Mouse (Mus musculus) cerebellum, adult 8-10 months (tissue): ENCODE results near the gene Satb2.

Experiments
- DNase-seq: peaks from one replicate; pipeline ENCODE4 v3.0.0; 2022

Gene Satb2

DNA sequence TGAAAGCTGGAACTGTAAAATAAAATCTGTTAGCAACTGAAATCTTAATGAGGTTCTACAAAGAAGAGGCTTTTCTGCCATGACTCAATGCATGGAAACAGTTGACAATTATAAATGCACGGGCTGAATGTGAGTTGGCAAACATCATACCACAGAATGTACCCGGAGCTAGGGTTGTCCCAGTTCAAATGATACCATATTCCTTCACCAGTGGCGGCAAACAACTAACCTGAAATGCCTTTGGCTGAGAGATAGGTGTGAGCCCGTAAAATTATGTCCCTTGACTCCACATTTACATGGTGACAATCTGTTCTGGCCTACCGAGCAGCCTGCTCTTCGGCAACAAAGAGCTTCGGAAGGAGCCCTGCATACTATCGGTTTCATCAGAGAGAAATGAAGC, 58.0 kb downstream of the Satb2 start:
- no peak for DNase-seq

DNA sequence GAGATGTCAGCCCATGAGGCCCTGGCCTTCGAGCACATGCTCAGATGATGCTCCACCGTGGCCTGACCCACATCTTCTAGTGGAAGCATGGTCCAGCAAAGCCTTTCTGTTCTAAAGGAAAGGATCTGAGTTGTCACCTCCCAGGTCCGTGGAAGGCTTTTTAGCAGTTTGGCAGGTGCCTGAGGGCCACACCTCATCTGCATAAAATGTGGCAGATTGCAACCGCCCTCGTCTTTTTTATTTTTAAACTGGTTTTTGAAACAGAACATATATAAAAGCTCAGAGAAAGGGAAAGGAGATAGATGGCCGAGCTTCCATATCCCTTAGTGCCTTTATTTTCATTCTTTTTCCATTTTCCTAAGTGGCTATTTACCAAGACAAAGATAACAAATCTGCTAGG, 64.2 kb downstream of the Satb2 start:
- no peak for DNase-seq

DNA sequence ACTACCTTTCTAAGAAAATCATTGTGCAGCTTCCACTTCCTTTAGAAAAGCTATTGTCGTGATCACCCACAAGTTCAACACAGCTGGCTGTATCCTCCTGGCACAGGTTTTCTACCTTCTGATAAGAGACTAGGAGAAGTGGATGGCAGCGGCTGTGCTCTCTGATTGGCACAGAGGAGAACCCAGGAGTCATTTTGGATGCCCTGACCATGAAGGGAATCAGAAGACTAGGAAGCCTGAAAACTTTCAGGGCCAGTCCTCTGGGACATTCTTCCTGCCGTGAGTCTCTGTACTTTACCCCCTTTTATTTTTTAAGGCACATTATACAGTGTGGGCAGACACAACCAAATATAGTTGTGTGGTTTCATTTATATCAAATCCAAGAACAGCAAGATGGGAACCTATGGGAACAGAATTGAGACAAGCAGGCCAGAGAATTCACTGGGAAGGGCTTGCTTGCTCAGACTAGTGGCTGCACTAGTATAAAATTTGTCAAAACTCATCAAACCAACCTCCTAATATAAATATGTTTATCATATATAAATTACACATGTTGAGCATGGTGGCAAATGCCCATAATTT, 77.7 kb downstream of the Satb2 start:
- no peak for DNase-seq

DNA sequence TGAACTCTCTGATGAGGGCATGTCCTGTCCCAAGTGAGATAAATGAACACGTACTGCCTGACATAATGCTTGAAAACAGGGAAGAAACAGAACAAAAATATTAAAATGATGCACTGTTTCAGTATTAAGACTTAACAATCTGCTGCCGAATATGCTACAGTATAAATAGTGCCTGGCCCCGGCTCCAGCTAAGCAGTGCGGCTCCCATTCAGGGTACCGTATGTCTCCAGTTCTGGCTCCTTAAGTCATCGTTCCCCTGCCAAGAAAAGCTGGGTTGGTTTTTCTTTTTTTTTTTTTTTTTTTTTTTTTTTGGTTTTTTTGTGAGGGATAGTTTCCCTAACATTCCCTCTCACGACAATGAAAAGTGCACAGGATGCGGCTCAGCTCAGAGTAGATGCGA, 78.3 kb downstream of the Satb2 start:
- no peak for DNase-seq

DNA sequence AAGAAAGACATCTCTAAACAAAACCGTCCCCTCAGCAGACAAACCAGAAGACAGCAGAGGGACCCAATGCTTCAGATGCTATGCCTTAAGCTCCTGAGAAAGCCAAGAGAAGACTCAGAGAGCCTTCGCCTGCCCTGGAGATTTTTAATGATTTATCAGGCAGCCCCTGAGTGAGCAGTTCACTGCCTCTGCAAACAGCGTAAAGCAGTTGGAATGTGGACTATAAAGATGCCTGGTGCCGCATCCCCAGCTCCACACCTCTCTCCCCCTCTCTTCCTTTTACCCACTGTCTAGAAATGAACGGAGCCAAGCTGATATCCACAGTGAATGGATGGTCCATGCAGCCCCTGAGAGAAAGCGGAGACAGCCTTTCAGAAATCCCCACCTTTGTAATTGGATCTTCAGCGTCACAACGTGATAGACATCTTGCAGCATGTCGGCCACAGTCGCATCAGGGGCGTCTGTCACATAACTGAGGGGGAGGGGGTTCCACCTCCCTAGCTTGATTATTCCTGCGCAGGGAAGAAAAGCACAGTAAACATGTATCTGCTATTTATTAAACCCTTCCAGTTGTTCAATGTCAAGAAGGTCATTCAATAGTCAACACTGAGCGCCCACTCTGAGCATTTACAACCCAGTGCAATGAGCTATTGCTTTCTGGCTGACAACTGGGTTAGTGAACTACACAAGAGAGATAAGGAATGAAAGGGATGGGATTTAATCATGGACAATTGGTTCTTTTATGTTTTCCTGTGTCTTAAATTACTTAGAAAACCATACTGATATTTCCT, 79.6 kb downstream of the Satb2 start:
- no peak for DNase-seq

DNA sequence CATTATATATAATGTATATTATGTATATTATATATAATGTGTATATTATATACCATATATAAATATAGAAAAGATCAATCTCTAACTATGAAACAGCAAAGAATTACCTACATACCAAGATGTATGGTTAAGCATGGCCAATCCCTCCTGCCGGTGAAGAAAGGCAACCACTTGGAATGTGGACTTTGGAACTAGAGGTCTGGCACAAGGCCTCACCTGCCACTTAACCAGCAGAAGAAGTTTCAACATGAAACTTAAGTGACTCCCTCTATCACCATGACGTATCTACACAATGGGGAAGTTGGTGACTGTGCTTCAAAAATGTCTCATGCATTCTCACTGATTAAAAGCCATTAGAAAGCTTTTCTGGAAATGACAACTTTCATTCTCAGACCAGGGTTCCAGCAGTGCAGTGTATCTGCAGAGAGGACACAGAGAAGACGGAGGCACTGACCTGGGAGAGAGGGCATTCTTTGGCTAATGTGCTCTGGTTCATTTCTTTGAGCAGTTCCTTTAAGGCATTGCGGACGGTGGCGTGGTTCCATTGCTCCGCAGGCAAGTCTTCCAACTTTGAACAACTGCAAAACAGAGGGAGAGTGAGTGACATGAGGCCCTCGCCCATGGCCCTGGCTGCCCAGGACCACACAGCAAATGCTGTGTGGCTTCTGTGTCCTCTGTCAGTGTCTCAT, 80.8 kb downstream of the Satb2 start:
- no peak for DNase-seq

DNA sequence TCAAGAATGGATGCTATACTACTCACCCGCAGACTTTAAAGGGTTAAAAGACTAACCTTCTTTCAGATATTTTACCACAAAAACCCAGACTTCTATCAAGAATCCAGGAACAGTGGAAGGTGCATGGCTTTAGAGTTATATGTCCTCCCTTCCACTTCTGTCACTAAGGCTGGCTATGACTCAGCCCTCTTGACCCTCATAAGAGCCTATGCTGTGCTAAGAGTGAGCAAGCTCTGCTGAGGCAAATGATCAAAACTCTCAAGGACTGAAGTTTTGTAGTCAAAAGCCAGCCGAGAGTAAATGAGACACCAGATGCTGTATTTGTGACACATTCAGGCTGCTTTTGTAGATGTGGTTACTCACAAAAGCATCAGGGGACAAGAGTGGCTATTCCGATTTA, 81.8 kb downstream of the Satb2 start:
- no peak for DNase-seq

DNA sequence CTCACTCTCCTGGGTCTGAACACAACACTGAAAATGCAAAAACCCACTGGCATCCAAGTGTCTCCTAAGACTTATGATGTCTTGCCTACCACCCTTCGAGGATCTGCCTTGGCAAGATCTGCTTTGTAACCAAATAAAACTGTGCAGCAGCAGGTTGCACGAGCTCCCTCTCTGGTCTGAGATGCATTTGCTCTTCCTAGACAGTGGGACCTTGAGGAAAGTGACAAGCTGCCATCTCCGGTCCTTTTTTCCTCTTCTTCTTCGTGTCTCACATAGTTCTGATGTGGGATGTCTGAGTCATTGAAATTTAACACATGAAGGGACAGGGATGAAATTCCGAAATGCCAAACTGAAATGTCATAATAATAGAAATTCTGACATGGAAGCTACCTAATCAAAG, 85.7 kb downstream of the Satb2 start:
- no peak for DNase-seq

DNA sequence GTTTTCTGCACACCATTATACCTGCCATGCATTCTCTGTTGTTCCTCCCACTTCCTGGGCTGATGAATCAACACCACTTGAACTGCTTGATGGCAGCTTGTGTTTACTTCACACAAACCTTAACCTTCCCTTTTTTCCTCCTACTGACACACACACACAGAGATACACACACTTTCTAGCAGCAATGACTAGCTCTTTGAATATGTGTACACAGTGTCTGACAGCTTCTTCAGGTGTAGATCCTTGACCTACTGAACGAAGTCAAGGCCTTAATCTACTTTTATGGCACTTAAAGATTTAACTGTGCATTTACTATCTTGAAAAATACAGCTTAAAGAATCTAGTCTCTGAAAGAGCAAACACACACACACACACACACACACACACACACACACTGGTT, 89.5 kb downstream of the Satb2 start:
- DNase-seq: no peak

DNA sequence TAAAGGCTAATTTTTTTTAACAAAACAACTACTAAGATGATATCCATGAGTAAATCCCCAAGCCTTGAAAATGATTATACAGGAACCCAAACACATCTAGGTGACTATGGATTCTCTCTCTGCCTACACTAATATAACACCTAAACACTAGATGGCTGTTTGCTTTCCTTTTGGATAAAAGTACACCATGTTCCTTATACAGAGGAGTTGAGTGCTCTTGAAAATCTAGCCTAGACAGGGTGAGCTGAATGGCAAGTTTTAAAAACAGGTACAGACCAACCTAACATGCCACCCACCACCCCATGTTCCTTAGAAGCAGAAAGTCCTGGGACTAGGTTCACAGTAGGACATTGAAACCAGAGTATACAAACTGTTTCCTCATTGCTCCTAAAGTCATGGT, 90.9 kb downstream of the Satb2 start:
- no peak for DNase-seq

DNA sequence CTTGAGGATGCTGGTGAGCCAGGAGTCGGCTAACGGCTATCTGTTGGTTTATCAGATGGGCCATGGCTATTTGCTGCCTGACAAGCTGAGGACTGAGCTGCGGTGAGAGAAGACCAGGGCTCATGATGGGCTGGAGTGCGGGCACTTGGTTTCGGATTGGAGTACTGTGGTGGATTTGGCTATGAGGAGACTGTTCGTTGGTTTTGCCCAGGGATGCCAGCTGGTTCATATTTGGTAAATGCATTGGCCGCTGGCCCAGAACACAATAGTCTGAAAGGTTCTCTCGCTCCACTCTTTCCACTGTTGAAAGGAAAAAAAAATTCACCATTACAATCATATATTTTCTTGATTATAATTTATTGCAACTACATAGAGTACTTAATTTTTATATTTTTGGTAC, 107.0 kb downstream of the Satb2 start:
- DNase-seq: peak; percentile 10

DNA sequence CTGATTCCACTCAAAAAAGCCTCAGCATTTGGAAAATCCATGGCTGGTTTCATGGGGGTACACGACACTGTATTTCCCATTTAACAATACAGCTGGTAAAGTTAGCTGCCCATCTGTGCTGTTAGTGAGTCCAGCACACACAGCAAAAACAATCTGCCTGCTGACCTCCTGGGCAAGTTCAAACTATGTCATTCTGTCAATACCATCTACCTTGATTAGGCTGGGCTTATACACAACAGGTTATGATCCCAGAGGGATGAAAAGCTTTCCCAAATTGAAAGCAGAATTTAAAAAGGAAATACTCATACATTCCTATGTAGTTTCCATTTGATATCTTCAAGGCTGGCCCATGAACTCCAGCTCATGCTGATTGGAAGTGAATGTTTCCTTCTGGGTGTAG, 113.2 kb downstream of the Satb2 start:
- DNase-seq: no peak

DNA sequence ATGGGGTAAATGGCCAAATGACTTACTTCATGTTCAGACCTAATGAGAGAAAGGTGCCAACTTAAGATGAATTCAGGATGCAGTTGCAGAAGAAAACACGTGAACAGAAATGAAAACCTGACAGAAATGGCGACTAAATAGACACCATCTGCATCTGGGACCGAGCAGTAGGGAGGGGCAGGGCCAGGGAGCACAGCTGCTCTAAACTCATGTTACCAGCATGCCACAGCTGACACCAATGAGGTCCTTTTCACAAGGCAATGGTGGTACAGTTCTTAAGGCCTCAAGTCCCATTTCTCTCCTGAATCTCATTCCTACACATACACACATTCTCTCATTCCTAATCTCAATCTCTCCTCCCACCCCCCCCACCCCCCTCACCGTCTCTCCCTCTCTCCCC, 115.7 kb downstream of the Satb2 start:
- DNase-seq: no peak

DNA sequence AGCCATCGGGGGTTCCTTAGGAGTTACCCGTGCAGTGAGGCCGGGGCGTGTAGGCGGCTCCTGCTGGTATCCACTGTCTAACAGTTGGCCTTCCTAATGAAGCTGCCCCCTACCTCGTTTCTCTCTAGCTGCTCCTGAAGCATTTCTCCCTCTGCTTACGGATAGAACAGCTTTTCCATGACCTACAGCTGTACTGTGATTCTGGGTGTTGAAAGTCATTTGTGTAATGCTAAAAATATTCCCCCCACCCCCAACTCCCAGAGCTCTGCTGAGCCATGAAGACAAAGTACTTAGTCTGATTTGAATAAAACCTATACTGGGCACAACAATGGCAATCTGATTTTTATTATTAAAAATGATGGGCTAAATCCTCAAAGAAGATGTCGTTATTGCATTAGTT, 121.2 kb downstream of the Satb2 start:
- DNase-seq: no peak

DNA sequence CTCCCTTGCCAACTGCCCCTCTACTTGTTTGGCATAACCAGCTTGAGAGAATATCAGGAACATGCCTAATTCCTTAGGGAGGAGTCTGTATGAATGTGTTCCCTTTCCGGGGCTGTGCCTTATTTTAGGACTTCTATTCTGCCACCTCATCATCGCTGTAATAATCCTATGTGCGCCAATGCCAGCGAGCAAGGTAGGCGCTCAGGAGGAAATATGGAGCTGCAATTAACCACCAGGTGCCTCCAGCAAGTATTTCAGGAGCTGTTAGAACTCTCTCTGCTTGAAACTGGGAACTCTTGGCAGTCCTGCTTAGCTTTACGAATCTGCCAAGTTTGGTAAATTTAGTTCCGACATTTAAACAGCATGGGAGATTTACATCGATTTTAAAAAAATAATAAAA, 128.0 kb downstream of the Satb2 start:
- no peak for DNase-seq

DNA sequence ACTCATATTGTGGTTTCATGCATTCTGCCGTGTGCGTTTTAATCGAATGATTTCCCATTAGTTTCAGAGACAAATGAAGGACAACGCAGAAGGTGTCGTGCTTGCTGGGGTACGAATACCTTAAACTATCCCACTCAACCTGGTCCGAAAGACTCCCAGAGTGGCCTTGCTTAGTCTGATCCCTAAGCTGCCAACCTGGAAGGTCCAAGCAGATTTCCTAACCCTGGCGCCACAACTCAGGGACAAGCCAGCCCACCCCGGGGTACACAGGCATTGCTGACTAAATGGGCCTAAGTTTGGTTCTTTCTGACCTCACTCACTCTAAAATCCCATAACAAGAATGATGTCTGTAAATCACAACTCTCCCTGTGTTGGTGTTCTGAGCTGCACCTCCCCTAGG, 132.1 kb downstream of the Satb2 start:
- no peak for DNase-seq

DNA sequence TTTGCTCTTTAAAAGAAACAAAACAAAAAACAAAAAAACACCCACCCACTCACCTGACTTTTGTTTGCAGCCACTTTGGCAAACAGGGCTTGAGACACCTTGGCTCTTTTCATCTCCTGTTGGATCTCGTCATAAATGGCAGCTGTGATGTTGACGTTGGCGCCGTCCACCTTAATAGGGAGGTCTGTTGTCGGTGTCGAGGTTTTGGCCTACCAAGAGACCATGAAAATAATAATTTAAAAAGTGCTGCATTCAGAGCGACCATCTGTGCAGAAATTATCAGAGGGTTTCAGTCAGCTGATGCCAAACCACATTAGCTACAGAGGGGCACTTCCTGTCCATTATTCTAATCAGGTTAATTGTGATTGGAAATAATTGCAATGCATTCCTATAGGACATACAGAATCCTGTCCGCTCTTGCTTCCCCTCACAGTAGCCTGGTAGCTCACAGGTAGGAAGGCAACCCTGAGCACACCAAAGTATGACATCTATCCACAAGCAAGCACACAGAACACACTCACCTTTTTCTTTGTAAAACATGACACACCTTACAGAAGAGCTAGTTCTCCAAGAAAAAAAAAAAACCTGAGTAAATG, 132.8 kb downstream of the Satb2 start:
- no peak for DNase-seq

DNA sequence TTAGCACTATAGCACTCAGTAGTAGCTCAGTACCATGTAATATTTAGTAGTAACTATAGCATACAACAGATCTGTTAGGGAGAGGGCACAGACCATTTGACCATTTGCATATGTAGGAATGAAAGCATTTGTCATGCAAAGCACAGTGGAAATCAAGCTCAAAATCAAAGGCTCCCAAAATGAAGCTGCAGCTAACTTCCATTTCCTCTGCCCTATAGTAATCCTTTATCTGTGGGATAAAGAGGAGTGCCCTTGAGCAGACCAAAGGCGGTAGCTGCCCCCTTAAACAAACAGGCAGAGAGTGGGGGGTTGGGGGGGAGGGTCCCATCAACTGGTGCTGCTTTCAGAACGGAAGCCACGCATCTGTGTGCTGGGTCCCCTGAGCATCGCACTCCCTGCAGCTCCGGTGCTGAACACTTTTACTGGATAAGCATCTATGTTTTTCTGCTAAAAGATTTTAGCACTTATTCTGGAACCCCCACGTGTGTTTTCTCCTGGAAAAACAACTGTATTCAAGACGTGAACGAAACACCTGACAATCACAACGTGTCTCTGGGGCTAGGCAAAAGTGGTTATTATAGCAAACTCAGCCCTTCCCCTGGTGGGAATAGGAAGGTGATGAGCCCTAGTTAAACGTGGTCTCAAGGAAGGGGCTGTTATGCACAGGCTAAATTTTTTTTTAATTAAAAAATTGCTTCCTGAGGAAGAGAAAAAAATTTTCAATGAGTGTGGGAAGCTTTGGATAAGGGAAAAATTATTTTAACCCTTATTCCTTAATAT, 133.7 kb downstream of the Satb2 start:
- no peak for DNase-seq

DNA sequence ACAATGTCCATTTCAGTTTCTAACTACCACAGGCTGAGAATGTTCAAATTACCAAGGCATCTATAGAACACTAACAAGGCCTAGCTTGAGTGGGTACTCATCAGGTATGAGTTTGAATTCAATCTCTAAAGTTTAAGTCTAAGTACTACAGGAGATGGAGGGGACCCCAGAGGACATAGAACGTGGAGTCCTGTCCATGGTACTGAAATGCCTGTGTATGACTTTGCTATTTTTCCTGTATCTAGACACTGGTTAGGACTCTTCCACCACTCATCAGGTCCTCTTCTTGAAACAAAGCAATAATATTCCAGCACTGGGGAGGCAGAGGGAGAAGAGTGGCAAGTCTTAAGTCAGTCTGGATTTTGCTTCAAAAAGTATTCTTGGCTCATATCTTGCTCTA, 139.5 kb downstream of the Satb2 start:
- DNase-seq: no peak

DNA sequence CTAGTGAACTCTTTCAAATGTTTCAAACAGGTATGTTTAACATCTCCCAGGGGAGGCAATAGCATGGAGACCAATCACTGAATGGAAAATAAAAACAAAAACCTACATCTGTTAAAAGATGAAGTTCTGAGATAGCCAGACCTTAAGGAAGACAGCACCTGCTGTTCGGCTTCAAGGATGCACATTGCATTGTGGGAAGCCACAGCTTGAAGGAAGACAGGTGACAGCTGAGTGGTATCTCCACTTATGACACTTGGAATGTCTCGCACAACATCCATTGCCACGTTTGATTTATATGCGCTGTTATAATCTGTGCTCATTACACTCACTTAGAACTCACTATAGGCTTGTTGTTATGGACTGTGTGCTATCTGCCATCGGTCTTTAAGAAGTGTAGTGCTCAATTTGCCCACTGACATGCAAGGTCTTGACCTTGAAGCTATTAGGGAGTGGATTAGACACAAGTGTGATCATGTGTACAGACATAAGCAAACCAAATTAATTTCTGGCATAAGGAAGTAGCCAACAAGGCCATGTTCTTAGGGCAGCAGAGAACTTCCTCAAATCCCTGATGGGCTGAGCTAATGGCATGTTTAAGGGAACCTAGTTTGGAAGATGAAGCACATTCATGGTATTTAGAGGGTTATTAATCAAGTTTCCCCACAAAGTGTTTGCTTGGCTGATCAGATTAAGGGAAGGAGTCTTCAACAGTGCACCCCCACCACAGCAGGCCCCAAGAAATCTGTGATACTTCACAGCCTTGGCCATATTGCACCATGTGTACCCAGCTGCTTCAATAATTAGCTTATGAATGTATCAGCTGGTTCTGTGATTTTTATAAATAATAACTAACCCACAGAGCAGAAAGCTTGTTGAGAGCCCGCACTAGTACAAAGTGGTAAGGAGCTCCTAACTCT, 144.2 kb downstream of the Satb2 start:
- no peak for DNase-seq

DNA sequence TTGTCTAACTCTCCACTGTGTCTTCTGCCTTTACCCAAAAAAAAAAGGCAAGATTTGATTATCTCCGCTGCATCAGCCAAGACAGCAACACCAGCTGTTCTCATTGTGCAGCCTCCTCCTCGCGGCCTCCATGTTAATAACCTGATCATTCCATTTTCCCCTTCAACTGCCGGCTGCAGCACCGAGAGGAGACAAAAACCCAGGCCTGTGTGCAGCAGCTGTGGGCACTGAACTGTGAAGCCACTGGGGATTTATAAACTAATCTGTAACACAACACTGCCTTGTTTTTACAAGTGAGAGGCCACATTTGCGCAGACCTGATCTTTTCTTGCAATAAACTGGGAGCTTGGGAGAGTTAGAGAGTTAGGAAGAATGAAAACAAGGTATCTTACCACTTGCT, 145.1 kb downstream of the Satb2 start:
- DNase-seq: no peak

DNA sequence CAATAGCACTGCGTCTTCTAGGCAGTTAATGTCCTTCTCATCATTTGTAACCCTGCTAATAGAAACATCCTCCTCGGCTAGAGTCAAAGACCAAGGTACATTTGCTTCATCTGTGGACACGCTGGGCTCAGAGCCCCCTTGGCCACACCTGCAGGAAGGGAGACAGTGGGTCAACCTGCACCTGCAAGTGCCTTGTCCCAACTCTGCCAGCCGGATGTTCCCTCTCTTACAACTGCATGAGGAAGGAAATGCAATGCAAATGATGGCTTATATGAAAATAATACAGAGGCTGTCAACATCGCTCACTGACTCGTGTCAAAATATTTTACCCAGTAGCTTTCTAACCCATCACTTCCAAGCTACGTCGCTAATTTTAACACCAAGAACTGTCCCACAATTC, 145.7 kb downstream of the Satb2 start:
- no peak for DNase-seq
